Mouse (Mus musculus): ENCODE data around the gene Gemin6. TPM values are rescaled to one million over a fixed set of nuclear protein-coding genes. Genes with fewer than 3 reads are reported as not detected.
A peak's percentile ranks its signal among the peaks of the same experiment; 100 is the strongest.
"Not testable (repeated sequence)": the region's sequence is repeated elsewhere in the genome, so short reads cannot be mapped to it uniquely, and the experiment has no call there.

The Gemin6 gene
- 1 to 10 TPM; 4.9 TPM for total RNA-seq (2021)

DNA sequence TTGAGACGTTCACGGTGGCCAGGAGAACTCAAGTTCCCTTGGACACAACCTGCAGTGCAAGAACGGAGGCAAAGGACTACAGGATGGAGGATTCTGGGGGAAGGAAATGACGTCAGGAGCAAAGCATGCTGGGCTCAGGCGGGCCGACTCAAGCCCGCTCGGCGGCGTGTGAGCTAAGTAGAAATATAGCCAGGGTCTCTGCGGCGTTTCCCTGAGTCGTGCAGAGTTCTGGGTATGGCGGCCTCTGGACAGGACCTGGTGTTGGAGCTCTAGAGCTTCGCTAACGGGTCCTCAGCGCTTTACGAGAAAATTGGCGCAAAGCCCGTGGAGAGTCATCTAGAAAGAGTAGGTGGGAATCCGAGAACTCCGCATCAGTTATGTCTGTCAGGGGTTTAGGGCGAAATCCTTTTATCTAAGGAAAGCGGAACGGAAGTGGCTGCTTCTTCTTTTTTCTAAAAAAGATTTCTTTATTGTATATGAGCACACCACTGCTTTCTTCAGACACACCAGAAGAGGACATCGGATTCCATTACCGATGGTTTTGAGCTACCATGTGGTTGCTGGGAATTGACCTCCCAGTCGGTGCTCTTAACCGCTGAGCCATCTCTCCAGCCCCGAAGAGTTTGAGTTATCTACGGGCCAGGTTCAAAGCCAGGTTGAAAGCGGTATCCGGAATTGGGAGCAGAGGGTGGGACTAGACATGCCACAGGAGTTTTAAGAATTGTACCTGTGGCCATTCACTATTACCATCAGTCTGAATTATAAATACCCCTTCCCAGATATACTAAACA lies at the start of gene Gemin6:
TSS of gene Gemin6 (plus strand) at position 116 of the 791 bp plus-strand sequence.
- intact Hi-C loops (cut with DNase I), result loop anchor here (2.0 kb wide), 1 partner anchor 18 kb away; the partner anchor contains the start of genes Srsf7 and Ttc39d
- DNase-seq, result peak; percentile 90 to 91

DNA sequence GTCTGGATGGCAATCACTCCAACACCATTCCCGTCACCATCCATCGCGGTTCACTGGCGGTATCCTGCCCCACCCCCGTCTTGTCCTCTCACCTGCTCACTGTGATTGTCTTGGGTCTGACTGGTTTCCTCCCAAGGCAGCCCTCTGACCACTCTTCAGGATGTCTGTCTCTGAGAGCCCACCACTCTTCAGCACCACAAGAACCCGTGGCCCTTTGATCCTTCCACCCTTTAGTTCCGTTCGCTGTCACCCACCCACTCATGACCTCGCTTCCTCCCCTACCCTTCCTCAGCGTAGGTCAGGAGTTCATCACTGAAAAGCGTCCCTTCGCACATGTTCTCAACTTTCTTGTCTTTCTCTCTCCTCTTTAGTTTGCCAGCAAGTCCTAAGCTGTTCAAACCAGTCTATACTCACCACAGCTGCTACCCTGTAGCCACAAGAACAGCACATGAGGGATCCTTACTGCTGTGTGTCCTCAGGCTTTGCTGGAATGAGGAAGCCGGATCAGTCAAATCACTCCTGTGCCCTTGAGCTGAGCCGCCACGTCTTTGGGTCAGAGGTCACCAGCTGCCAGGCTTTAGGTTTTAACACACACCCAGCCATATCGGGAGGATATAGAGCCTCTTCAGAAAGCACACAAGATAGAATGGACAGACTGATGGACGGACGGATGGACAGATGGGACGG lies 49.4 kb upstream of the Gemin6 start:
- intact Hi-C loops (cut with DNase I), result no loop called here
- DNase-seq, result no peak

DNA sequence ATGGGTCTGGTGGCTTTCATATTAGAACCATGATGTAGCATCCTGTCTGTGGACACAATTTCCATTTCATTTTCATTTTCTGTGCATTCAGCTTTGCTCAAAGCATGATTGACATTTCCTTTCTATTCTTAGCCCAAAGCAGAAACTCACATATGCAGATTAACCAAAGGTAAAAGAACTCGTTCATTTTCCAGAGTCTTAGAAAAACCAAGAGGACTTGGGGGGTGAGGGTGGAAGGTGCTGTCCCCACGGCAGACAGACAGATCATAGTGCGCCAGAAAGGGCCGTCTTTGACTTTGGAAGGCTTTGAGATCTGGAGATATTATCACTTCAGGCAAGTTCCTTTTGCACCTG lies 48.9 kb upstream of the Gemin6 start:
- intact Hi-C loops (cut with DNase I), result no loop called here
- no peak for DNase-seq

DNA sequence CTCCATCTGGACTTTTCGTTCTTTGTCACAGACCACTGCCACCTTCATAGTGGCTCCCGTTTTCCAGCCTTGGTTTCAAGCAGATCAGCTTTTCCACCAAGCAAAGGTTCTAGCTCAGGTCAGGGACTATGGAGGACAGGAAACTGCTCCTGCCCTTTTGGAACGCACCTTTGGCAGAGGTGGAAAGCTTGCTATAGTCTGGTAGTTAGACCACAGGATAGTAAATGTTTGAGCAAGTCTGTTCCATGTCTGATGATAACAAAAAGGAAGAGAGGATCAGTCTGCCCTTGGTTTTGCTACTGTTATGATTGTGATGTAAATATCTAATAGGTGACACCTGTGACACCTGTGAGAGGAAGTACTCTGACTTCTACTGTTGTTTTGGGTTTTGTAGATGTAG lies 48.3 kb upstream of the Gemin6 start:
- no peak for DNase-seq
- intact Hi-C loops (cut with DNase I), result no loop called here

DNA sequence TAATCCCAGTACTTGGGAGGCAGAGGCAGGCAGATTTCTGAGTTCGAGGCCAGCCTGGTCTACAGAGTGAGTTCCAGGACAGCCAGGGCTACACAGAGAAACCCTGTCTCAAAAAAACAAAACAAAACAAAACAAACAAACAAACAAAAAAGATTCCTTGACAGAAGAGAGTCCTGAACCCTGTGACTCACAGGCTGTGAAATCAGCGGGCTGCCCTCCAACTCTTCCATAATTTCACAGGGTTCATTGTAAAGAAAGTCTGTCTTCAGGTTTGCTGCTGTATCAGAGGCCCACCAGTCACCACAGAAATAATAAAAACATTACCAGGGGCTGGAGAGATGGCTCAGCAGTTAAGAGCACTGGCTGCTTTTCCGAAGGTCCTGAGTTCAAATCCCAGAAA lies 45.4 kb upstream of the Gemin6 start:
- intact Hi-C loops (cut with DNase I); DNase-seq: not testable (repeated sequence)

DNA sequence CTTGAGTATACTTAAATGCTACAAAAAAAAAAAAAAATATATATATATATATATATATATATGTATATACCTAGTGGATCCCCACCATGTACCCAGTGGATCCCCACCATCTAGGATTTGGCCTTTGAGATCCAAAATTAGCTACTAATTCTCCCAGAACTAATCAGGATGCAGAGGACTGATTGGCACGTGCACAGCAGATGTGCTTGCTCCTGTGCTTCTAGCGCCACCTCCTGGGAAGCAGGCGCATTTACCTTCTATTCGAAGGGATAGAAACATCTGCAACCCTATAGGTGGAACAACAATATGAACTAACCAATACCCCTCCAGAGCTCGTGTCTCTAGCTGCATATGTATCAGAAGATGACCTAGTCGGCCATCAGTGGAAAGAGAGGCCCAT lies 44.3 kb upstream of the Gemin6 start:
- DNase-seq, result peak; percentile 85 to 90
- intact Hi-C loops (cut with DNase I), result loop anchor here (1.0 to 2.0 kb wide), 3 partner anchors 132 to 317 kb away; no protein-coding TSS in a partner anchor

DNA sequence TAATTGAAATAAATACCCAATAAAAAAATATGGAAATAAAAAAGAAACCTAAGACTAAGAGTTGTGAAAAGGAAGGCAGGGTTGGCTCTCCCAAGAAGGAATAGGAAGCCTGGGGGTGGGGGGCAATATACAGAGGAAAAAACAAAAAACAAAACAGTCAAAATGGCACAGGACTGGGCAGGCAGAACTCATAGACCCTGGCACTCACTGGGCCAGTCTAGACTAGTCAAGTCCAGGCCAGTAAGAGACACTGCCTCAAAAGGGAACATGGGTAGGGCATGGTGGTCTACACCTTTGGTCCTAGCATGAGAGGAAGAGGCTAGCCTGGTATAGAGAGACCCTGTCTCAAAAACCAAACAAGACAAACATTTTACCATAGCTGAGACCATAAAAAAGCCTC lies 43.8 kb upstream of the Gemin6 start:
- intact Hi-C loops (cut with DNase I), result loop anchor here (1.0 to 2.0 kb wide), 3 partner anchors 132 to 318 kb away; no protein-coding TSS in a partner anchor
- DNase-seq, result no peak

DNA sequence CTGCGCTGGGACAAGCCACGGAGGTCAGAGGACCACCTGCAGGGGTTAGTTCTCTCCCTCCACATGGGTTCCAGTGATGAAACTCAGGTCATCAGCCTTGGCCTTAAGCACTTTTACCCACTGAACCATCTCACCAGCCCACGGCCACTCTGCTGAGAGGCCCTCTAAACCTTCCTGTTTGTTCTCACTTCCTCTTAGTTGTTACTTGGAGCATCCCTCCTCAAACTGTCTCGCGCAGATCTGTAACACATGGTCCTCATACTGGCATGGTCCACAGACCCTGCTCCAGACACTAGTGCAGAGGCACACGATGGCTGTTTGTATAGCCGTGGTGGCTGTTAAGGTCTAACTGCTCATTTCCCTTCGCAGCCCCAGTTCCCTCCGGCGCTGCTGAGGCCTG lies 40.6 kb upstream of the Gemin6 start:
- intact Hi-C loops (cut with DNase I), result no loop called here
- no peak for DNase-seq

DNA sequence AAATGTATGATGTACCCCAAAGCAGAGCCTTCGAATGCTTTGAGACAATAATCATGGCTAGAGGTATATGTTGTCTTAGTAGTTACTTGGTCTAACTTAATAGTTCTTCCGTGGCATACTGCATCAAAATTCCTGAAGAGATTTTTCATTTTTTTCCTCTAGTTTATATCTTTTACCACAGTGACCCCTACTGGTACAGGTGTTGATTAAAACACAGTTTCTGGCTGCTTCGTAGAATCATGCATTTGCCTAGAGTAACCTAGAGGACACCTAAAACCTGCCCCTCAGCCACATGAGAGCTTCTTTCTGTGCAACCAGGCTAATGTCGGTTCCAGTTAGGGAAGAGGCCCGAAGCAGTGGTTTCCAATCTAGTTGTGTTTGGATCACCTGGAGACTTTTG lies 31.2 kb upstream of the Gemin6 start:
- DNase-seq, result peak in 1 of 2 experiments; percentile 33
- intact Hi-C loops (cut with DNase I), result loop anchor here (5.0 to 10.0 kb wide), 2 partner anchors 326 to 528 kb away; no protein-coding TSS in a partner anchor

DNA sequence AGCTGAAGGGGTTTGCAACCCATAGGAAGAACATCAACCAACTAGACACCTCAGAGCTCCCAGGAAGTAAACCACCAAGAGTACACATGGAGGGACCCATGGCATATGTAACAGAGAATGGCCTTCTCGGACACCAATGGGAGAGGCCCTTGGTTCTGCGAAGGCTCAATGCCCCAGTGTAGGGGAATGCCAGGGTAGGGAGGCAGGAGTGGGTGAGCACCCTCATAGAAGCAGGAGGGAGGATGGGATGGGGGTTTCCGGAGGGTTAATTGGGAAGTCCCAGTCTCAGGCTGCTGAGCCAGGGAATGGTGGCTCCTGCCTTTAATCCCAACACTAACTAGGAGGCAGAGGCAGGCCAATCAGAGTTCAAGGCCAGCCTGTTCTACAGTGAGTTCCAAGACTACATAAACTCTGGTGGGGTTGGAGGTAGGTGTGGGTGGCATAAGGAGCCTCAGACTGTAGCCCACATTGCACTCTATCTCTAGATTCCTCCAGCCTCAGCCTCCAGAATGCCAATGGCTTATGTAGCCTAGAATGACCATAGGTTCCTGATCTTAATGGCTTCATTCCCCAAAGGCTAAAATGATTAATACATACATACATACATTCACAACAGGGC lies 25.0 kb upstream of the Gemin6 start:
- intact Hi-C loops (cut with DNase I), result loop anchor here (10.0 kb wide), 1 partner anchor 534 kb away; no protein-coding TSS in a partner anchor
- no peak for DNase-seq

DNA sequence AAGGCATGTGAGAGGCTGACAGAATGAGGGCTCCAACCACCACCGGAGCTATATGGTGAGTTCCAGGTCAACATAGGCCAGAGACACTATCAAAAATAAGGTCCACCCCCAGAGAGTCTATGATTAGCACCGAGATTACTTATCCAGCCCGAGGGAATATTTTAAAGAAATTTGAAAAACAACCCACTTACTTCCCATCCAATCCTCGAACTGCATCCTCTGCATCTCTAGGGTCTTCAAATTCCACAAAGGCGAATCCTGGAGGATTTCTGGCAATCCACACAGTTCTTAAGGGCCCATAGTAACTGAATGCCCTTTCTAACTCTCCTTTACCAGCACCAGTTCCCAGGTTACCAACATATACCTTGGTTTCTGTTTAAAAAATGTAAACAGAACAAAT lies 18.6 kb upstream of the Gemin6 start:
- no peak for DNase-seq
- intact Hi-C loops (cut with DNase I), result loop anchor here (2.0 kb wide), 1 partner anchor 19 kb away; the partner anchor contains the start of gene Gemin6

DNA sequence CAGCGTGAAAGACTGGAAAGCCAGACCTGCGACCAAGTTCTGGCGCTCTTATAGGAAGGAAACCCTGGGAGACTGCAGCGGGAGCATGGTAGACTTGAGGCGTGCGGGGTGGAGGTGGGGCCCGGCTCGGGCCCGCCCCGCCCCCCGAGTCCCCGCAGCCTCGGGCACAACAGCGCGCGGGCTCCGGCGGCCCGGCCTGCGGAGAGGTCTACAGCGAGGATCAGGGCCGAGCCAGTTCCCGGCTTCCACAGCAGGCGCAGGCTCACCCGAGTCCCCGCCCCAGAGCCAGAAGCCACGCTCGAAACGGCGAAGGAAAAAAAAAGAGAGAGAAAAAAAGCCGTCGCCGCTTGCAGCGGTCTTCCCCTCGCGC lies 18.0 kb upstream of the Gemin6 start:
- intact Hi-C loops (cut with DNase I), result loop anchor here (2.0 kb wide), 1 partner anchor 19 kb away; the partner anchor contains the start of gene Gemin6
- no peak for DNase-seq

DNA sequence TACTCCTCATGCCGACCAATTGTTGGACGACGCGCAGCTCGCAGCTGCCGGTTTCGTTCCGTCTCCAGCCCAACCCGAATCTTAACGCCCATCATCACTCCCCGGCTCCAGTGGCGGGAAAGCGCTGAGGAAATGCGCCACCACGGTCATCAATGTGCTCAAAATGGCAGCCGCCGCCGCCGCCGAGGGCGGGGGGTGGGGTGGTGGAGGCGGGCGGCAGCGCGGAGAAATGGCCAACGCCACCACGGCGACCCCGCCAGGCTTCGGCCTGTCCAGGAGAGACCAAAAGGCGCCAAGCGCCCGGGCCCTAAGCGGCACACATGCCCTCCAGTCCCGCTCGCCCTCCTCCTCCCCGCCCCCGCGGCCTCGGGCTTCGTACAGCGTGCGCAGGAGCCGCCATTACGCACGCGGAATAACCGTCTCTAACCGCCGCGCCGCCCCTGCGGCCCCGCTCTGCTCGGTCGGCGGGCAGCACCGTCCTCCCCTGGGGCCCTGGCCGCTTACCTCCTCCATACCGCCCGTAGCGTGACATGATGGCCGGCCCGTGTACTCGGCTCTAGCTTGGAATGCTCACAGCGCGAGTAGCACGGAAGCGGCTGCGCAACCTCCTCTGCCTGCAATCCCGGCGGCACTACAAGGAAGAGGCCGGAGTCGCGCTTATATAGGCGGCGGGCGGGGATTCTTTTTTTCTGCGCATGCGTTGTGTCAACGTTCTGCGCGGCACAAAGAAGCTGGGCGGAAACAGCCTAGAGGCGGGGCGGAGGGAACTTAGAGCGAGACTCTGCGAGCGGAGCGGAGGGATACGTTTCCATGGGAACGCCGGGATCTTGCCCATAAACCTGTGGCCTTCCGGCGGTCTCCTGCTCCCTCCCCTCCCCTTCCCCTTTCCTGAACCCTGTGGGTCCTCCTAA lies 17.3 kb upstream of the Gemin6 start, which contains the start of the genes Srsf7 and Ttc39d:
TSS of gene Srsf7 (minus strand) at position 637 of the 911 bp plus-strand sequence.
TSS of gene Ttc39d (plus strand) at position 790 of the 911 bp plus-strand sequence.
- intact Hi-C loops (cut with DNase I), result loop anchor here (2.0 kb wide), 1 partner anchor 18 kb away; the partner anchor contains the start of gene Gemin6
- peak; percentile 99 for DNase-seq

DNA sequence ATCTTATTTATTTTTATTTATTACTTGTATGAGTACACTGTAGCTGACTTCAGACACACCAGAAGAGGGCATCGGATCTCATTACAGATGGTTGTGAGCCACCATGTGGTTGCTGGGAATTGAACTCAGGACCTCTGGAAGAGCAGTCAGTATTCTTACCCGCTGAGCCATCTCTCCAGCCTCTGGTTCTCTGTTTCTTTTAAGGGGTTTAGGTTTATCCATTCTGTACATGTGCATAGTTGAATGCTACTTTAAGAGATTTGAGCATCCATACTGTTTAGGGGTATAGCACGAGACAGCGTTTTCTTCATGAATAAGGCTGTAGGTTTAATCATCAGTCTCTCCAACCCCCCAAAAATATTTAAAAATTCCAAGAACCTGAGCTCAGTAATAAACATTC lies 10.2 kb upstream of the Gemin6 start:
- intact Hi-C loops (cut with DNase I); DNase-seq: not testable (repeated sequence)

DNA sequence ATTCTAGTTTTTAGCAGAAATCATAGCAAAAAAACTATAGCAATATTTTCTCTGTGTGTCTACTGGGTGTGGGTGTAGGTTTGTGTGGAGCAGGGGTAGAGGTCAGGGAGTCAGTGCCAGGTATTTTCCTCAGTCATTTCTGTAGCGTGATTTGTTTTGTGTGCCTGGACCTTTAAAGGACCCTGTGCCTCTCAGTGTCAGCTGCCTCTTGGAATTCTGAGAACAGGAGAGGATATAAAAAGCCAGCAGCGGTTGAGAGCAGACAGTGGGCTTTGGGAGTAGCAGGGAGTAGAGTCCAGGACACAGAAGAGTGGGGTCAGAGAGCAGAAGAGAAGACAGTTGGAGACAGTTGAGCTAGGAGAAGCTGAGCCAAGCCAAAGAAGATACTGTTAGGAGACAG lies 4.1 kb upstream of the Gemin6 start:
- intact Hi-C loops (cut with DNase I), result no loop called here
- DNase-seq, result no peak

DNA sequence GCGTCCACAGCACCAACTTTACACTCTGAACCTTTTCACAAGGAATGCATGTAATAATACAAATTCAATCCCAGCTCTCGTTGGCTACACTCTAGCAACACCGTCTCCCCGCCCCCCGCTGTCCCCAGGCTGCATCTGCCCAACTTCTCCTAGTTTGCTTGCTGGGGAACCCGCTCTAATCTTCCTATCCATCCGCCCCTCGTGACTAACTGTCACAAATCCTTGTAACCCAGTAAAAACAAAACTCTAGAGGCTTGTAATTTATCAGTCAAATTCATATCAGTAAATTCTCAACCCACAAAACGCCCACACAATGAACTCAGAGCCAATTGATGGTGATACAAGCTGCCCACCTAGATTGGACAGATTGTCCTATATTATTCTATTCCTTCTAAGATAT lies 3.0 kb upstream of the Gemin6 start:
- no peak for DNase-seq
- intact Hi-C loops (cut with DNase I), result no loop called here

DNA sequence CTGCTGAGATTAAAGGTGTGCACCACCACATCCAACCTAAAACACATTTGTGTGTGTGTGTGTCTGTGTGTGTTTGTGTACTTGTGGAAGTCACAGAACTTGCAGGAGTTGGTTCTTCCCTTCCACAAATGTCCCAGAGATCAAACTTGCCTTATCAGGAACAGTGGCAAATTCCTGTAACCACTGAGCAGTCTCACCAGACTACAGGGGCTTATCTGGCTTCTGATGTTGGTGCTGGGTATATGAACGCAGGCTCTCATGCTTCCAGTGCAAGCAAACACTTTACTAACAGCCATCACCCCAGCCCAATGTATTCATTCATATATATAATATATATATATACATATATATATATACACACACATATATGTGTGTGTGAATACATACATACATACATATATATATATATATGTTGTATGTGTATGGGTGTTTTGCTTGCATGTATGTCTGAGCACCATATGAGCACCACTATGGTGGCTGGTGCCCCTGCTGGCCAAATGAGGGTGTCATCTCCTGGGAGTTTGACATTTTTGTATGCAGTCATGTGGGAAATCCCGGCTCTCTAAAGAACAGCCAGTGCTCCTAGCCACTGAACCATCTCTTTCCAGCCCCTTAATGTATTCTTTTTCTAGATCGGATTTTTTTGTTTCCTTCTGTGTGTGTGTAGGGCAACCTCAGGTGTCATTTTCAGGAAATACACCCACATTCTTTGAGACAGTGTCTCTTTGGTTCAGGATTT lies 2.2 kb upstream of the Gemin6 start:
- intact Hi-C loops (cut with DNase I), result no loop called here
- no peak for DNase-seq

DNA sequence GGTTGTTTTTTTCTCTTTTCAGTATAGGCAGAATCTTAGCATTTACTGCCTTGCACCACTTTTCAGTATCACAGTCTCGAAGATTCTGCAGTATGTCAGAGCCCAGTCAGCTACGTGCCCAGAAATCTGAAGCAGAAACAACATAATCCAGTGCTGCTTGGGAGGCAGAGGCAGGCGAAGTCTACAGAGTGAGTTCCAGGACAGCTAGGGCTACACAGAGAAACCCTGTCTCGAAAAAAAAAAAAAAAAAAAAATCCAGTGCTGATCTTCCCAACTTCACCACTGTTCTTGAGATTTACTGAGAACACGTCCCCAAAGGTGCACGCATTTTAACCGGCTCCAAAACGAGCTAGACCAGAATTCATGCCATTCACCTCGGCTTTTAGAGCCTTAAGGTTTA lies 412 bp upstream of the Gemin6 start:
- intact Hi-C loops (cut with DNase I), result loop anchor here (2.0 kb wide), 1 partner anchor 17 kb away; the partner anchor contains the start of genes Srsf7 and Ttc39d
- DNase-seq, result no peak

DNA sequence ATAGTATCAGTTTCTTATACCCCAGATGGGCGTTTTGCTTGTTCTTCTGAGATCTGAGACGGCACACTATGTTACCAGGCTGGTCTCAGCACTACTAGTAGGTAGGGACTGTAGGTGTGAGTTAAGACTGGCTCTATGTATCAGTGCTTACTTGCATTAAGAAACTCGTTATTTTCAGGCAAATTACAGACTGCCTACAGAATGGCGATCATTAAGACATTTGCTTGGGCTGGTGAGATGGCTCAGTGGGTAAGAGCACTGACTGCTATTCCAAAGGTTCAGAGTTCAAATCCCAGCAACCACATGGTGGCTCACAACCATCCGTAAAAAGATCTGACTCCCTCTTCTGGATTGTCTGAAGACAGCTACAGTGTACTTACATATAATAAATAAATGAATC lies 901 bp downstream of the Gemin6 start:
- intact Hi-C loops (cut with DNase I), result loop anchor here (2.0 kb wide), 1 partner anchor 18 kb away; the partner anchor contains the start of genes Srsf7 and Ttc39d
- DNase-seq, result not testable (repeated sequence)
